Mouse (Mus musculus) ES-Bruce4 (cell line): ENCODE data around the gene Inafm1. TPM values are rescaled to one million over a fixed set of nuclear protein-coding genes. Genes with fewer than 3 reads are reported as not detected.
"Not testable (repeated sequence)": the region's sequence is repeated elsewhere in the genome, so short reads cannot be mapped to it uniquely, and the experiment has no call there.

ENCODE experiments used
- H3K27ac ChIP-seq: 2 replicates; pipeline ENCODE4 v1.5.1; 2012; ENCODE audit warnings: low read length, inconsistent platforms; ENCODE audit not compliant: insufficient read depth
- H3K27me3 ChIP-seq: 2 replicates; pipeline ENCODE4 v1.6.1; 2012; ENCODE audit warnings: mild to moderate bottlenecking, low read length, inconsistent platforms; ENCODE audit not compliant: control insufficient read depth, poor library complexity, insufficient read depth, severe bottlenecking
- H3K36me3 ChIP-seq: 2 replicates; pipeline ENCODE4 v1.6.1; 2012; ENCODE audit warnings: inconsistent platforms, mild to moderate bottlenecking, low read length, moderate library complexity; ENCODE audit not compliant: control insufficient read depth, poor library complexity, insufficient read depth, severe bottlenecking
- H3K4me1 ChIP-seq: one replicate; pipeline ENCODE4 v1.8.1; 2011; ENCODE audit warnings: low read length; ENCODE audit not compliant: control insufficient read depth, insufficient read depth
- H3K4me3 ChIP-seq: 2 replicates; pipeline ENCODE4 v1.5.1; 2011; ENCODE audit warnings: low read depth, mild to moderate bottlenecking, low read length
- H3K9ac ChIP-seq: 2 replicates; pipeline ENCODE4 v1.6.1; 2012; ENCODE audit warnings: low read depth, mild to moderate bottlenecking, inconsistent platforms; ENCODE audit not compliant: poor library complexity, severe bottlenecking
- H3K9me3 ChIP-seq: replicated peaks from 2 replicates; pipeline ENCODE4 v1.6.1; 2012; ENCODE audit warnings: mild to moderate bottlenecking, low read length, inconsistent platforms; ENCODE audit not compliant: control insufficient read depth, poor library complexity, insufficient read depth, severe bottlenecking
- CTCF ChIP-seq: IDR thresholded peaks from one replicate; pipeline ENCODE4 v1.8.1; 2011; ENCODE audit warnings: low read depth, low read length
- EP300 ChIP-seq: IDR thresholded peaks from 2 replicates; pipeline ENCODE4 v1.6.1; 2011; ENCODE audit warnings: low read depth, low read length; ENCODE audit not compliant: insufficient read depth
- POLR2A ChIP-seq: IDR thresholded peaks from one replicate; pipeline ENCODE4 v1.8.1; 2011; ENCODE audit warnings: low read length; ENCODE audit not compliant: insufficient read depth
- polyA plus RNA-seq: library from polyadenylated mRNA; stranded (reverse); fragments of >200 nt; gene quantifications from 2 replicates; pipeline ENCODE4 v1.2.4, GENCODE M21; 2011; ENCODE audit warnings: low read depth; ENCODE audit not compliant: missing spikeins, insufficient read depth, insufficient read length

Inafm1 gene
- polyA plus RNA-seq, 1 experiment, result 4.6 TPM

GRCm38 (mm10) chr7:16259110-16259590 is 14.3 kb downstream of the Inafm1 start, which contains the start of gene C5ar1:
C5ar1 (minus strand) TSS chr7:16259540.
- Histone ChIP-seq H3K4me1 (no peaks in the 10 kb centered on the region), H3K36me3 (no peaks in the 10 kb centered on the region), H3K4me3 (no peak within 1 kb of the TSS), H3K9ac (no peak within 1 kb of the TSS), H3K9me3 (no peaks in the 10 kb centered on the region; the same call in 1 of the 2 replicates), H3K27ac (no peak within 1 kb of the TSS), H3K27me3 (no peaks in the 10 kb centered on the region)
- no peak for TF ChIP-seq EP300
- no peak for TF ChIP-seq CTCF
- TF ChIP-seq POLR2A, result no peak

GRCm38 (mm10) chr7:16257830-16258229 is 15.6 kb downstream of the Inafm1 start:
- Histone ChIP-seq H3K9me3 (no peaks in the 10 kb centered on the region), H3K4me1 (no peaks in the 10 kb centered on the region), H3K27ac (no peak overlapping the region), H3K36me3 (no peaks in the 10 kb centered on the region), H3K9ac (no peak overlapping the region), H3K27me3 (no peaks in the 10 kb centered on the region), H3K4me3 (no peak overlapping the region)
- TF ChIP-seq POLR2A (no peak), CTCF (no peak), EP300 (no peak)

- not testable (repeated sequence) for H3K27me3 ChIP-seq, H3K27ac ChIP-seq, H3K36me3 ChIP-seq, H3K4me3 ChIP-seq, H3K4me1 ChIP-seq, H3K9me3 ChIP-seq, H3K9ac ChIP-seq
These were observed 17.5 kb downstream of the Inafm1 start for GRCm38 (mm10) chr7:16255963-16256362.

- H3K27me3 ChIP-seq, result no peaks in the 10 kb centered on the region
- no peaks in the 10 kb centered on the region for H3K4me1 ChIP-seq
- no peak overlapping the region for H3K9ac ChIP-seq
- H3K4me3 ChIP-seq, result no peak overlapping the region
- H3K9me3 ChIP-seq, result no peaks in the 10 kb centered on the region
- H3K27ac ChIP-seq, result no peak overlapping the region
- no peaks in the 10 kb centered on the region for H3K36me3 ChIP-seq
- TF ChIP-seq CTCF, result no peak
- TF ChIP-seq POLR2A, result no peak
- TF ChIP-seq EP300, result no peak
These were observed 19.2 kb downstream of the Inafm1 start for GRCm38 (mm10) chr7:16254195-16254594.

- no peak overlapping the region for H3K9ac ChIP-seq
- TF ChIP-seq CTCF (no peak), EP300 (no peak), POLR2A (no peak)
- no peaks in the 10 kb centered on the region for H3K36me3 ChIP-seq
- no peaks in the 10 kb centered on the region for H3K9me3 ChIP-seq
- H3K4me3 ChIP-seq, result no peak overlapping the region
- no peak overlapping the region for H3K27ac ChIP-seq
- H3K27me3 ChIP-seq, result no peaks in the 10 kb centered on the region
- H3K4me1 ChIP-seq, result no peaks in the 10 kb centered on the region
These were observed 22.7 kb downstream of the Inafm1 start for GRCm38 (mm10) chr7:16250687-16251086.

- no peaks in the 10 kb centered on the region for H3K36me3 ChIP-seq
- no peak overlapping the region for H3K27ac ChIP-seq
- TF ChIP-seq POLR2A, result no peak
- no peak for TF ChIP-seq CTCF
- TF ChIP-seq EP300, result no peak
- no peaks in the 10 kb centered on the region for H3K27me3 ChIP-seq
- H3K4me1 ChIP-seq, result no peaks in the 10 kb centered on the region
- H3K9me3 ChIP-seq, result no peaks in the 10 kb centered on the region
- no peak overlapping the region for H3K9ac ChIP-seq
- no peak overlapping the region for H3K4me3 ChIP-seq
These were observed 27.5 kb downstream of the Inafm1 start for GRCm38 (mm10) chr7:16245958-16246357.
